Mouse (Mus musculus): ENCODE data around the gene Gm49450.

DNA sequence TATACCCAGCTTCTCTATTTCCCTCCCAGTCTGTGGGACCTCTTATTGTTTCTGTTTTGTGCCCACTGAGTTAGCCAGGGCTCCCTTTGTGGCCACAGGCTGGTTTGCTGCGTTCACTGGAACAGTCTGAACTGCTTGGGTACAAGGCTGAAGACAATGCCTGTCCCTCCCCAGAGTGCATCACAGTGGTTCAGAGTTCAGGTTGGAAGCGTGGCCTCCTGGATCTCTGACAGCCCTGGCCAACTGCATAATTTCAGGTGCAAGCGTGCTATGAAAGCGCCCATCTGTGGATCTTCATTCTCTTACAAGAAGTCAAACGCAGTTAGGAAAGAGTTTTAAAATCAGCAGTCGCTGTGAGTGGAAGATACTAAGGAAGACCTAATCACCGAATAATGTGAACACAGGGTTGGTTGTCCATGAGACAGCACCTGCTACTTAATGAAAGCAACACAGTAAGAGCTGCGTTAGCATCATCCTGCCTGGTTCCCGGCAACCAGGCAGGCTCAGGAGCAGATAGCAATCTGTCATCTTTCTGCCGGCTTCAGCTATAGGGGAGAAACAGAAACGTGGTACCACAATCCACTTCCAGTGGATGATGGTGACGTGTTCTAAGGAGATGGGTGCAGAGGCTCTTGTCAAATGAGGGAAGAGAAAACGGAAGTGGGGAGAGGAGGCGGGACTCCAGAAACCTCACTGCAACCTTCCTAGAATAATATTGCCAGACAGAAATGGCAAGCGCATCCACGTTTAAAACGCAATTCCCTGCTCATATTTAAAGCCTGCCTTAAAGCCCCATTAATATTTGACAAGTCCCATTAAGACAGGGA lies 38.9 kb upstream of the Gm49450 start:
- TF ChIP-seq CTCF (IDR thresholded peaks at IDR 0.05; ENCODE audit: control insufficient read depth, insufficient read depth, insufficient replicate concordance, low read depth, low read length): no peak
- TF ChIP-seq POLR2A (IDR thresholded peaks at IDR 0.05; ENCODE audit: control insufficient read depth, low read depth, low read length): no peak

All from testis, adult 2 months (tissue).